Comparison of ENCODE assay signal across 15 mouse cellular contexts in the genomic region with DNA sequence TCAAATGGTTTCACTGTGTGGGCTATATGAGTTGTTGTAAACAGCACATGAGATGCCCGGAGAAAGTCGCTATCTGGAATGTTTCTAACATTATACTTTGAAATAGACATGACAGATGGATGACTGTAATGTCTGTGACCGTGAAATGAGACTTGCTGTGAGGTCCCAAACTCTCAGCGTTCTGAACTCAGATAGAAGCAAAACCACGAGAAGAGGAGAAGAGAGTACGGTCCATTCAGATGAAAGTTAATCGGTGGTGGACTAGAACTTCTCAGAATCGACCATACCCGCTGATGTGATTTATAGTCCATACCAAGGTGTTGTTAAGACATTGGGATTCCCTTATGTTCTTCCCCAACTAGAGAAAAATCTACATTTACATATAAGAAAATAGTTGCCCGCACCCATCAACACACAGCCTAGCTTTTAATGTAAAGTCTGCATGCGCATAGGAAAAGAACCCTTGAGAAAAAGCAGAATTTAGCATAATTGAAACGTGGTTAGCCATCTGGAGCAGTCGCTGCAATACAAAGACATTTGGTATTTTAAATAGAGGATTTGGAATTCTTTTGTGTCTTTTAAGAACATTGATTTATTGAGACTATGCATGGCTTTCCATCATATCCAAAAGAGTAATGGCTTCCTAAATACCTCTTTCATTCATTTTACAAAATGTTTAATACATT. TPM values are rescaled to one million over a fixed set of nuclear protein-coding genes. Genes with fewer than 3 reads are reported as not detected.
DNase-seq lines count a peak whose midpoint lies in the region; ATAC-seq and TF ChIP-seq lines count a peak whose summit lies in the region.
"Had no signal": no experiment of that assay in that cellular context is flagged by ENCODE, and none has a peak within 500 bp of the region (broad histone marks: within the 10 kb centered on the region; RNA-seq: fewer than 3 reads in every experiment).

No protein-coding gene starts in this region.

- H3K4me1 ChIP-seq in forebrain, embryonic 13.5 days, result peaks cover 42% of the 10 kb centered on the region
- H3K4me1 ChIP-seq in forebrain, embryonic 10.5 days, result peaks cover 33% of the 10 kb centered on the region
- peaks cover 57% of the 10 kb centered on the region for H3K4me1 ChIP-seq in hindbrain, embryonic 10.5 days (replicated peaks)
- peaks cover 50% of the 10 kb centered on the region for H3K4me1 ChIP-seq in midbrain, embryonic 13.5 days (replicated peaks)
- no peaks in the 10 kb centered on the region for H3K4me1 ChIP-seq in thymus, adult 2 months (replicated peaks; ENCODE audit: control insufficient read depth, insufficient read depth, low read length)
- H3K4me1 ChIP-seq: liver, embryonic 15.5 days had no signal

- ATAC-seq in forebrain, embryonic 13.5 days, result peak; percentile 56
- ATAC-seq in midbrain, embryonic 13.5 days, result peak; percentile 52; the same call in 1 of the 2 replicates

- H3K9me3 ChIP-seq in forebrain, embryonic 13.5 days (replicated peaks), result no peaks in the 10 kb centered on the region
- no peaks in the 10 kb centered on the region for H3K9me3 ChIP-seq in forebrain, embryonic 10.5 days
- no peaks in the 10 kb centered on the region for H3K9me3 ChIP-seq in hindbrain, embryonic 10.5 days
- H3K9me3 ChIP-seq in midbrain, embryonic 13.5 days, result no peaks in the 10 kb centered on the region
- H3K9me3 ChIP-seq: liver, embryonic 15.5 days had no signal

- peak overlapping the region; percentile 48 for H3K4me2 ChIP-seq in forebrain, embryonic 13.5 days
- peak overlapping the region; percentile 48 for H3K4me2 ChIP-seq in midbrain, embryonic 13.5 days (replicated peaks)
- H3K4me2 ChIP-seq: liver, embryonic 15.5 days had no signal

- H3K27me3 ChIP-seq in forebrain, embryonic 13.5 days, result no peaks in the 10 kb centered on the region
- H3K27me3 ChIP-seq in forebrain, embryonic 10.5 days (ENCODE audit: poor library complexity, severe bottlenecking), result no peaks in the 10 kb centered on the region
- no peaks in the 10 kb centered on the region for H3K27me3 ChIP-seq in hindbrain, embryonic 10.5 days (ENCODE audit: insufficient read depth, poor library complexity, severe bottlenecking)
- no peaks in the 10 kb centered on the region for H3K27me3 ChIP-seq in midbrain, embryonic 13.5 days
- no peaks in the 10 kb centered on the region; the same call in 1 of the 2 replicates for H3K27me3 ChIP-seq in thymus, adult 2 months (ENCODE audit: control insufficient read depth, insufficient read depth, low read length)
- H3K27me3 ChIP-seq: liver, embryonic 15.5 days had no signal

- no peak for TF ChIP-seq POLR2A in brain, embryonic 14.5 days (IDR thresholded peaks at IDR 0.05; ENCODE audit: borderline replicate concordance, extremely low read depth, insufficient read depth, insufficient read length, poor library complexity, severe bottlenecking)
- no peak for TF ChIP-seq POLR2A in thymus, adult 2 months (IDR thresholded peaks at IDR 0.05; ENCODE audit: control insufficient read depth, extremely low read depth, insufficient read depth, low read length, poor library complexity)

- no peak overlapping the region for H3K4me3 ChIP-seq in forebrain, embryonic 13.5 days
- no peak overlapping the region for H3K4me3 ChIP-seq in forebrain, embryonic 10.5 days
- H3K4me3 ChIP-seq in hindbrain, embryonic 10.5 days, result peak overlapping the region; percentile 34
- peak overlapping the region; percentile 26 for H3K4me3 ChIP-seq in midbrain, embryonic 13.5 days (replicated peaks)
- H3K4me3 ChIP-seq in thymus, adult 2 months (ENCODE audit: control insufficient read depth, insufficient read depth, low read length), result no peak overlapping the region
- H3K4me3 ChIP-seq: liver, embryonic 15.5 days had no signal

- DNase-seq in forebrain, embryonic 10.5 days (ENCODE audit: extremely low spot score, low spot score), result no peak
- peak; percentile 65 for DNase-seq in brain, embryonic 14.5 days (ENCODE audit: low read depth)
- DNase-seq in hindbrain, embryonic 10.5 days (ENCODE audit: low spot score), result no peak
- DNase-seq in liver, result no peak
- no peak for DNase-seq in thymus, adult 2 months
- no peak for DNase-seq in kidney, postnatal 4 days
- DNase-seq: cerebellum, adult 18-20 months; gastrocnemius, postnatal 36 days; heart, postnatal 4 days; left cerebral cortex, postnatal 4 days; thymus, adult 18-20 months had no signal

- 43% methylated on average over 13 of the region's 13 CpGs for WGBS in forebrain, embryonic 13.5 days
- 79% methylated on average over 13 of the region's 13 CpGs for WGBS in forebrain, embryonic 10.5 days
- 49% methylated on average over 13 of the region's 13 CpGs for WGBS in hindbrain, embryonic 10.5 days
- WGBS in midbrain, embryonic 13.5 days, result 18% methylated on average over 13 of the region's 13 CpGs
- 91% methylated on average over 13 of the region's 13 CpGs for WGBS in thymus, adult 2 months

- H3K36me3 ChIP-seq in forebrain, embryonic 13.5 days (ENCODE audit: poor library complexity, severe bottlenecking), result no peaks in the 10 kb centered on the region
- H3K36me3 ChIP-seq in forebrain, embryonic 10.5 days (replicated peaks), result peaks cover 5% of the 10 kb centered on the region; the same call in 1 of the 2 replicates
- H3K36me3 ChIP-seq in hindbrain, embryonic 10.5 days, result peaks cover 5% of the 10 kb centered on the region; the same call in 1 of the 2 replicates
- H3K36me3 ChIP-seq in midbrain, embryonic 13.5 days, result no peaks in the 10 kb centered on the region
- H3K36me3 ChIP-seq in thymus, adult 2 months (ENCODE audit: control insufficient read depth, insufficient read depth, low read length), result no peaks in the 10 kb centered on the region
- H3K36me3 ChIP-seq: liver, embryonic 15.5 days had no signal

- H3K27ac ChIP-seq in forebrain, embryonic 13.5 days, result peak overlapping the region; percentile 46
- H3K27ac ChIP-seq in forebrain, embryonic 10.5 days, result no peak overlapping the region
- peak overlapping the region; percentile 85 for H3K27ac ChIP-seq in hindbrain, embryonic 10.5 days
- peak overlapping the region; percentile 74 for H3K27ac ChIP-seq in midbrain, embryonic 13.5 days
- no peak overlapping the region for H3K27ac ChIP-seq in thymus, adult 2 months (ENCODE audit: control insufficient read depth, insufficient read depth, low read length)
- H3K27ac ChIP-seq: liver, embryonic 15.5 days; macrophage had no signal

- H3K9ac ChIP-seq in forebrain, embryonic 13.5 days, result no peak overlapping the region
- H3K9ac ChIP-seq in midbrain, embryonic 13.5 days (replicated peaks), result peak overlapping the region; percentile 50
- H3K9ac ChIP-seq: liver, embryonic 15.5 days had no signal

- TF ChIP-seq CTCF in brain, embryonic 14.5 days (IDR thresholded peaks at IDR 0.05; ENCODE audit: borderline replicate concordance, extremely low read depth, insufficient read depth, insufficient read length), result no peak
- no peak for TF ChIP-seq CTCF in thymus, adult 2 months (IDR thresholded peaks at IDR 0.05; ENCODE audit: borderline replicate concordance, control insufficient read depth, extremely low read depth, insufficient read depth, low read length, poor library complexity)

RNA-seq across cellular contexts. Expression of gene Fat4, which starts 21.8 kb away (rescaled TPM):
- 9.7 TPM in 2 replicates for polyA plus RNA-seq in forebrain, embryonic 13.5 days (2015; fragmentation: Nextera tagmentation; extraction: Ambion mirVana)
- 6.0 and 7.6 TPM in 2 replicates for polyA plus RNA-seq in forebrain, embryonic 10.5 days (2016; fragmentation: Nextera tagmentation; extraction: Ambion mirVana)
- 13.9 and 20.9 TPM in 2 replicates for polyA plus RNA-seq in brain, embryonic 14.5 days (2012; rRNA removed)
- polyA plus RNA-seq in hindbrain, embryonic 10.5 days (2016; fragmentation: Nextera tagmentation; extraction: Ambion mirVana), result 6.6 and 10.3 TPM in 2 replicates
- polyA plus RNA-seq in midbrain, embryonic 13.5 days (2015; fragmentation: Nextera tagmentation; extraction: Ambion mirVana), result 6.9 and 7.2 TPM in 2 replicates
- 0.94 and 1.1 TPM in 2 replicates for polyA plus RNA-seq in thymus, adult 2 months (2012; rRNA removed)

Comparison
In these comparisons a context has a peak if more than half of its experiments do, and no peak if none do; other contexts are left out.
1. H3K27ac ChIP-seq: peak in forebrain, embryonic 13.5 days (single experiment), hindbrain, embryonic 10.5 days (single experiment) and midbrain, embryonic 13.5 days (single experiment); none in forebrain, embryonic 10.5 days (single experiment) and thymus, adult 2 months (single experiment).
2. H3K4me3 ChIP-seq: peak in hindbrain, embryonic 10.5 days (single experiment) and midbrain, embryonic 13.5 days (single experiment); none in forebrain, embryonic 13.5 days (single experiment), forebrain, embryonic 10.5 days (single experiment) and thymus, adult 2 months (single experiment).